Mouse (Mus musculus) layer of hippocampus, adult 2 months (tissue): ENCODE results near the gene Eya2. TPM values are rescaled to one million over a fixed set of nuclear protein-coding genes. Genes with fewer than 3 reads are reported as not detected.

Source experiments
- DNase-seq, 2 experiments: peaks; one replicate each; pipeline ENCODE4 v3.0.0; 2022; ENCODE audit warnings: low spot score in 2 of 2
- H3K27ac ChIP-seq: fragments of 200-600 bp; 2 replicates; pipeline ENCODE4 v1.8.1; 2022
- H3K4me3 ChIP-seq: fragments of 200-600 bp; 2 replicates; pipeline ENCODE4 v1.8.1; 2022; ENCODE audit warnings: mild to moderate bottlenecking
- CTCF ChIP-seq: fragments of 200-600 bp; conservative IDR thresholded peaks from 2 replicates; pipeline ENCODE4 v1.8.1; 2022; ENCODE audit warnings: antibody characterized with exemption, mild to moderate bottlenecking, moderate library complexity
- total RNA-seq, 2 experiments: library from RNA; stranded (reverse); gene quantifications; 2 replicates each; pipeline ENCODE4 v1.2.3; 2021

Gene Eya2
- total RNA-seq, 2 experiments from 2014 or later = 2.0 to 2.9 TPM

- H3K27ac ChIP-seq = peak overlapping the region; percentile 90; the same call in 1 of the 2 replicates
Observed at GRCm38 (mm10) chr2:165815103-165815880, 220.5 kb downstream of the Eya2 start.

DNA sequence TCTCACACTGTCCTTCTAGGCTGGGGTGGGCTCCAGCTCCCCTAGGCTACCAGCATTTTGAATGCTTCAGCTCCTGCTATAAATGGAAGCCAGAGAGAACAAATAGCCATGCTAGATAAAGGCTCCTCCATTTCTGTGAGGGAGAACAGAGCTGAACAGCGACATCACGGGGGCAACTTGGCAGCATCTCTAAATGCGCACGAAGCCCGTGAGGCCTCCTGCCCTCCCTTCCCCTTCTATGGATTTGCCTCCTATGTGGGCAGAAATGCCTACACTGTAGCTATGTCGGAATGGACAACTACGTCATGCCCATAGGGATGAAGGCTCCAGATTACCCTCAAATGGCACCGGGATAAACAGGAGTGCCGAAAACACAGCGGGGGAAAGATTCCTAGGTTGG lies 222.6 kb downstream of the Eya2 start:
- H3K27ac ChIP-seq = peak overlapping the region; percentile 90

More at GRCm38 (mm10) chr2:165815103-165815880, 220.5 kb downstream of the Eya2 start:
- no peak for DNase-seq
- no peak for TF ChIP-seq CTCF
- H3K4me3 ChIP-seq = no peak overlapping the region

DNA sequence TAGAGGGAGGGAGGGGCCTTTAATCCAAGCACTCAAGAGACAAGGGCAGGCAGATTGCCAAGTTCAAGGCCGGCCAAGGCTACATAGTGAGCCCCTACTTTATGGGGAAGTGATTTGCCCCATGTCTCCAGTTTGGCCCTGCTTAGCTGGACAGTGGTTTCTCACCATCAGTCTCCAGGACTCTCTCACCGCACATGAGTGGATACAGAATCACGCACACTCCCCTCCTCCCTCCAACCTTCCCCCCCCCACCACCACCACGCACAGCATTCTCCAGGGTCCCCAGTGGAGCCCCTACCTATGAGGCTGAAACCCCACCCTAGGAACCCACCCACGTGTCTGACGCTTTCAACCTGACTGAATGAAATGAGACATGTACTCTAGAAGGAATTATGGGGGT lies 223.7 kb downstream of the Eya2 start:
- no peak for TF ChIP-seq CTCF
- Histone ChIP-seq H3K27ac (peak overlapping the region; percentile 90), H3K4me3 (no peak overlapping the region)
- no peak for DNase-seq

More for the DNA sequence above, 222.6 kb downstream of the Eya2 start:
- H3K4me3 ChIP-seq = no peak overlapping the region
- DNase-seq = no peak
- TF ChIP-seq CTCF = 0 out of 2 replicates have a peak, but pooled peaks have one; percentile 6

DNA sequence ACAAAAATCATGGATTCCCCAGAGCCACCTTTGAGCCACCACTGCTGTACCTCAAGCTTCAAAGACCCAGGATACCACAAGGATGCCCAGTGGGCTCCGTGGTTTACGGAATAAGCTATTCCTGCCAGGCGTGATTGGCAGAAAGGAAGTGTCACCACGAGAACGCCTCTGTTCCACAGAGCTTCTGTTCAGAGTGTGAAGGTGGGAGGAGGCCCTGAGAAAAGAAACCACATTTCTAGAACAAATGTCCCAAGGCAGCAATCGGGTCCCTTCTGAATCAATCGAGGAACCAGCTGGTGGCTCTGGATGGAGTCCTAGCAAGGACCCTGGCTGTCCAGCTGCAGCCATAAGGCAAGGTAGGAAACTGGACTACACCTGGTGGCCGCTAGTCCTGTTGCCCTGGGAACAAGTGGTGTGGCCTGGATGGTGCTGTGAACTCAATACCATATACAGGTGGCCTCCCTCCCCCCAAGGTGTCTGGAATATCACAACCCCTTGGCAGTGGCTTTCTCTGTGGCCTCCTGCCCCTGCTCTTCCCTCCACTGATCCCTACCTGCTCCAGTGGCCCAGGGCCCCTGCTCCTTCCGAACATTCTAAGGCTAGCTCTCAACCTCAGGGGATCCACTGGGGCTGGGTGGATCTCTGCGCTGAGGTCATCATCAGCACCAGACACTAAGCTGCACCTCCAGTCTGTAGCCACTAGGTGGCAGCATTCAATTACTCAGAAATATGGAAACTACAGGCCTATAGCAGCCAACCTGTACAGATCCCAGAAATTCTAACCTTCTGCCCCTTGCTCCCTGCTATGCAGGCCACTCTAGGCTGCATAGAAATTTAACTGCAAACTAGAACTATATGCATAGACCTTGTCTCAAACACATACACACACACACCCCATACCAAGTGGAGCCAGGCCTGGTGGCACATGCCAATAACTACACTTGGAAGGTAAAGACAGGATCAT lies 224.4 kb downstream of the Eya2 start:
- TF ChIP-seq CTCF = peak; percentile 95
- DNase-seq = peak; percentile 75 to 76
- H3K4me3 ChIP-seq = no peak overlapping the region
- peak overlapping the region; percentile 90 for H3K27ac ChIP-seq

- Histone ChIP-seq H3K4me3 (no peak overlapping the region), H3K27ac (peak overlapping the region; percentile 90)
- no peak for DNase-seq
- no peak for TF ChIP-seq CTCF
Observed at GRCm38 (mm10) chr2:165820073-165820472, 225.2 kb downstream of the Eya2 start.

- no peak overlapping the region for H3K4me3 ChIP-seq
- TF ChIP-seq CTCF = no peak
- H3K27ac ChIP-seq = peak overlapping the region; percentile 90
- no peak for DNase-seq
Observed at GRCm38 (mm10) chr2:165820504-165821095, 225.8 kb downstream of the Eya2 start.

Other genes with a start within 250 kb of the Eya2 start
- gene Zfp663, start 226.3 kb upstream of the Eya2 start, total RNA-seq = under 1 TPM in 1 of 2 experiments, not detected in 1; 0.20 TPM
- gene Zfp334, start 206.8 kb upstream of the Eya2 start, total RNA-seq = 10 to 100 TPM; 14.0 to 15.3 TPM
- gene Ocstamp, start 194.6 kb upstream of the Eya2 start, total RNA-seq = not detected
- gene Slc13a3, start 121.8 kb upstream of the Eya2 start, total RNA-seq = 10 to 100 TPM in 1 of 2 experiments, 1 to 10 TPM in 1; 8.7 to 11.3 TPM
- gene Trp53rka, start 101.7 kb upstream of the Eya2 start, total RNA-seq = 10 to 100 TPM; 18.7 to 20.5 TPM
- under 1 TPM; 0.91 to 0.92 TPM for gene Slc2a10, start 91.2 kb upstream of the Eya2 start, total RNA-seq